Mouse (Mus musculus): ENCODE measurements around the gene Chtop. TPM values are rescaled to one million over a fixed set of nuclear protein-coding genes. Genes with fewer than 3 reads are reported as not detected.
A peak's percentile ranks its signal among the peaks of the same experiment; 100 is the strongest.

Gene Chtop
- polyA plus RNA-seq, 1 experiment from 2014 or later: 61.3 TPM

GRCm38 (mm10) chr3:90537905-90538296 lies 28.6 kb upstream of the Chtop start:
- no peak for TF ChIP-seq CTCF (IDR thresholded peaks at IDR 0.05; ENCODE audit: low read depth)
- no peaks in the 10 kb centered on the region for H3K9me3 ChIP-seq (ENCODE audit: control insufficient read depth)
- WGBS: 51% methylated on average over 5 of the region's 5 CpGs
- no peaks in the 10 kb centered on the region; the same call in 1 of the 2 replicates for H3K36me3 ChIP-seq (ENCODE audit: control insufficient read depth, insufficient read depth)
- peak overlapping the region; percentile 52 for H3K4me2 ChIP-seq (replicated peaks; ENCODE audit: low read depth)
- H3K27ac ChIP-seq (ENCODE audit: low read depth, low read length): no peak overlapping the region
- ATAC-seq: peak; percentile 18; the same call in 1 of the 2 replicates
- no peaks in the 10 kb centered on the region for H3K4me1 ChIP-seq (replicated peaks; ENCODE audit: control insufficient read depth, insufficient read depth, low read length)
- peak overlapping the region; percentile 12; the same call in 1 of the 2 replicates for H3K9ac ChIP-seq (ENCODE audit: low read depth, low read length)
- no peaks in the 10 kb centered on the region for H3K27me3 ChIP-seq (replicated peaks; ENCODE audit: control insufficient read depth, insufficient read depth, low read length)
- H3K4me3 ChIP-seq (ENCODE audit: low read depth, low read length): peak overlapping the region; percentile 9; the same call in 1 of the 2 replicates

- Histone ChIP-seq H3K4me2 (replicated peaks; ENCODE audit: low read depth) (peak within 1 kb of the TSS; percentile 52), H3K9ac (ENCODE audit: low read depth, low read length) (peak within 1 kb of the TSS; percentile 12), H3K27me3 (replicated peaks; ENCODE audit: control insufficient read depth, insufficient read depth, low read length) (no peaks in the 10 kb centered on the region), H3K27ac (ENCODE audit: low read depth, low read length) (no peak within 1 kb of the TSS), H3K36me3 (ENCODE audit: control insufficient read depth, insufficient read depth) (no peaks in the 10 kb centered on the region; the same call in 1 of the 2 replicates), H3K4me1 (replicated peaks; ENCODE audit: control insufficient read depth, insufficient read depth, low read length) (no peaks in the 10 kb centered on the region), H3K9me3 (ENCODE audit: control insufficient read depth) (no peaks in the 10 kb centered on the region), H3K4me3 (ENCODE audit: low read depth, low read length) (peak within 1 kb of the TSS; percentile 9; the same call in 1 of the 2 replicates)
- no peak for TF ChIP-seq CTCF (IDR thresholded peaks at IDR 0.05; ENCODE audit: low read depth)
- 28% methylated on average over 10 of the region's 10 CpGs for WGBS
- ATAC-seq: peak; percentile 73
These were observed 28.0 kb upstream of the Chtop start, which contains the start of gene S100a16 for GRCm38 (mm10) chr3:90537141-90537904. Gene S100a16, plus strand, starts transcription at chr3:90537254.

- Histone ChIP-seq H3K27ac (ENCODE audit: low read depth, low read length) (no peak overlapping the region), H3K9ac (ENCODE audit: low read depth, low read length) (no peak overlapping the region), H3K27me3 (replicated peaks; ENCODE audit: control insufficient read depth, insufficient read depth, low read length) (no peaks in the 10 kb centered on the region), H3K4me3 (ENCODE audit: low read depth, low read length) (no peak overlapping the region), H3K4me1 (replicated peaks; ENCODE audit: control insufficient read depth, insufficient read depth, low read length) (no peaks in the 10 kb centered on the region), H3K4me2 (replicated peaks; ENCODE audit: low read depth) (no peak overlapping the region), H3K36me3 (ENCODE audit: control insufficient read depth, insufficient read depth) (no peaks in the 10 kb centered on the region), H3K9me3 (ENCODE audit: control insufficient read depth) (no peaks in the 10 kb centered on the region)
- no peak for TF ChIP-seq CTCF (IDR thresholded peaks at IDR 0.05; ENCODE audit: low read depth)
- no peak for ATAC-seq
- WGBS: 63% methylated on average over 1 of the region's 1 CpGs
These were observed 26.1 kb upstream of the Chtop start for GRCm38 (mm10) chr3:90535446-90535845.

GRCm38 (mm10) chr3:90531713-90532112 lies 22.4 kb upstream of the Chtop start:
- Histone ChIP-seq H3K4me1 (replicated peaks; ENCODE audit: control insufficient read depth, insufficient read depth, low read length) (peaks cover under 1% of the 10 kb centered on the region), H3K36me3 (ENCODE audit: control insufficient read depth, insufficient read depth) (no peaks in the 10 kb centered on the region), H3K4me2 (replicated peaks; ENCODE audit: low read depth) (no peak overlapping the region), H3K27me3 (replicated peaks; ENCODE audit: control insufficient read depth, insufficient read depth, low read length) (no peaks in the 10 kb centered on the region), H3K27ac (ENCODE audit: low read depth, low read length) (no peak overlapping the region), H3K4me3 (ENCODE audit: low read depth, low read length) (no peak overlapping the region), H3K9me3 (ENCODE audit: control insufficient read depth) (no peaks in the 10 kb centered on the region), H3K9ac (ENCODE audit: low read depth, low read length) (no peak overlapping the region)
- WGBS: 47% methylated on average over 5 of the region's 5 CpGs
- no peak for ATAC-seq
- no peak for TF ChIP-seq CTCF (IDR thresholded peaks at IDR 0.05; ENCODE audit: low read depth)

GRCm38 (mm10) chr3:90527291-90527873 lies 18.1 kb upstream of the Chtop start:
- WGBS: 84% methylated on average over 7 of the region's 7 CpGs
- ATAC-seq: no peak
- no peak for TF ChIP-seq CTCF (IDR thresholded peaks at IDR 0.05; ENCODE audit: low read depth)
- Histone ChIP-seq H3K9me3 (ENCODE audit: control insufficient read depth) (no peaks in the 10 kb centered on the region), H3K9ac (ENCODE audit: low read depth, low read length) (no peak overlapping the region), H3K4me3 (ENCODE audit: low read depth, low read length) (no peak overlapping the region), H3K36me3 (ENCODE audit: control insufficient read depth, insufficient read depth) (peaks cover 7% of the 10 kb centered on the region; the same call in 1 of the 2 replicates), H3K27ac (ENCODE audit: low read depth, low read length) (no peak overlapping the region), H3K27me3 (replicated peaks; ENCODE audit: control insufficient read depth, insufficient read depth, low read length) (no peaks in the 10 kb centered on the region), H3K4me2 (replicated peaks; ENCODE audit: low read depth) (no peak overlapping the region), H3K4me1 (replicated peaks; ENCODE audit: control insufficient read depth, insufficient read depth, low read length) (peaks cover 5% of the 10 kb centered on the region)

GRCm38 (mm10) chr3:90526580-90526979 lies 17.3 kb upstream of the Chtop start, which contains the start of gene S100a14:
Gene S100a14, plus strand, starts transcription at chr3:90526856.
- peaks cover 7% of the 10 kb centered on the region; the same call in 1 of the 2 replicates for H3K36me3 ChIP-seq (ENCODE audit: control insufficient read depth, insufficient read depth)
- 25% methylated on average over 5 of the region's 5 CpGs for WGBS
- H3K27me3 ChIP-seq (replicated peaks; ENCODE audit: control insufficient read depth, insufficient read depth, low read length): no peaks in the 10 kb centered on the region
- peaks cover 5% of the 10 kb centered on the region for H3K4me1 ChIP-seq (replicated peaks; ENCODE audit: control insufficient read depth, insufficient read depth, low read length)
- no peak within 1 kb of the TSS for H3K4me3 ChIP-seq (ENCODE audit: low read depth, low read length)
- H3K27ac ChIP-seq (ENCODE audit: low read depth, low read length): no peak within 1 kb of the TSS
- TF ChIP-seq CTCF (IDR thresholded peaks at IDR 0.05; ENCODE audit: low read depth): no peak
- peak; percentile 86 for ATAC-seq
- H3K9ac ChIP-seq (ENCODE audit: low read depth, low read length): no peak within 1 kb of the TSS
- peak within 1 kb of the TSS; percentile 27; the same call in 1 of the 2 replicates for H3K4me2 ChIP-seq (replicated peaks; ENCODE audit: low read depth)
- H3K9me3 ChIP-seq (ENCODE audit: control insufficient read depth): no peaks in the 10 kb centered on the region

Data from intestine, postnatal 0 days (tissue).